In genomic region chr3:139076059-139076455, GRCm38 (mm10) we compare ENCODE assay signal across 8 mouse cellular contexts. TPM values are rescaled to one million over a fixed set of nuclear protein-coding genes. Genes with fewer than 3 reads are reported as not detected.
A peak's percentile ranks its signal among the peaks of the same experiment; 100 is the strongest.
DNase-seq lines count a peak whose midpoint lies in the region; ATAC-seq and TF ChIP-seq lines count a peak whose summit lies in the region.

No protein-coding gene starts in this region.

- H3K4me1 ChIP-seq in hindbrain, embryonic 16.5 days (ENCODE audit: control insufficient read depth, insufficient read depth, low read depth, low read length), result peaks cover 5% of the 10 kb centered on the region; the same call in 1 of the 2 replicates
- peaks cover 3% of the 10 kb centered on the region; the same call in 1 of the 2 replicates for H3K4me1 ChIP-seq in midbrain, embryonic 14.5 days (ENCODE audit: control insufficient read depth, insufficient read depth, low read length)

- H3K27ac ChIP-seq in left cerebral cortex, adult 2 months, result peak overlapping the region; percentile 98
- H3K27ac ChIP-seq in hindbrain, embryonic 16.5 days (ENCODE audit: low read depth, low read length), result 0 out of 2 replicates have a peak overlapping the region, but pooled peaks have one; percentile 98
- H3K27ac ChIP-seq in midbrain, embryonic 14.5 days (replicated peaks; ENCODE audit: low read depth, low read length), result peak overlapping the region; percentile 96; the same call in 1 of the 2 replicates

- H3K27me3 ChIP-seq in hindbrain, embryonic 16.5 days (replicated peaks; ENCODE audit: control insufficient read depth, insufficient read depth, low read length), result no peaks in the 10 kb centered on the region
- no peaks in the 10 kb centered on the region for H3K27me3 ChIP-seq in midbrain, embryonic 14.5 days (ENCODE audit: control insufficient read depth, insufficient read depth, low read length)

- no peaks in the 10 kb centered on the region for H3K36me3 ChIP-seq in hindbrain, embryonic 16.5 days (ENCODE audit: control insufficient read depth, insufficient read depth, low read length)
- H3K36me3 ChIP-seq in midbrain, embryonic 14.5 days (ENCODE audit: control insufficient read depth, insufficient read depth, low read length), result no peaks in the 10 kb centered on the region

- intact Hi-C loops in left cerebral cortex, adult 2 months (cut with DNase I), result loop anchor here (5.0 to 10.0 kb wide), 3 partner anchors 116 to 591 kb away; partner anchors contain the start of genes Eif4e and Metap1
- intact Hi-C loops in left cerebral cortex, postnatal 14 days (cut with DNase I), result loop anchor here (10.0 kb wide), 4 partner anchors 111 to 591 kb away; partner anchors contain the start of genes Metap1 and Tspan5

- peak overlapping the region; percentile 81 for H3K4me2 ChIP-seq in hindbrain, embryonic 16.5 days (ENCODE audit: low read length)
- H3K4me2 ChIP-seq in midbrain, embryonic 14.5 days (ENCODE audit: low read length), result peak overlapping the region; percentile 90

- ATAC-seq in hindbrain, embryonic 16.5 days, result no peak
- ATAC-seq in midbrain, embryonic 14.5 days (ENCODE audit: low FRiP score, low TSS enrichment), result no peak

- H3K9ac ChIP-seq in hindbrain, embryonic 16.5 days (ENCODE audit: low read depth, low read length), result peak overlapping the region; percentile 86
- H3K9ac ChIP-seq in midbrain, embryonic 14.5 days (replicated peaks; ENCODE audit: low read length), result peak overlapping the region; percentile 76; the same call in 1 of the 2 replicates

- peak overlapping the region; percentile 86 for H3K4me3 ChIP-seq in left cerebral cortex, adult 2 months
- H3K4me3 ChIP-seq in hindbrain, embryonic 16.5 days (ENCODE audit: low read length), result peak overlapping the region; percentile 98
- peak overlapping the region; percentile 91 for H3K4me3 ChIP-seq in midbrain, embryonic 14.5 days (replicated peaks; ENCODE audit: low read depth, low read length)

- TF ChIP-seq POLR2A in brain, embryonic 14.5 days (IDR thresholded peaks at IDR 0.05; ENCODE audit: borderline replicate concordance, extremely low read depth, insufficient read depth, insufficient read length, poor library complexity, severe bottlenecking), result no peak

- TF ChIP-seq CTCF in left cerebral cortex, adult 2 months (IDR thresholded peaks at IDR 0.05), result no peak
- no peak for TF ChIP-seq CTCF in brain, embryonic 14.5 days (IDR thresholded peaks at IDR 0.05; ENCODE audit: borderline replicate concordance, extremely low read depth, insufficient read depth, insufficient read length)

- H3K9me3 ChIP-seq in hindbrain, embryonic 16.5 days (ENCODE audit: control insufficient read depth, low read length), result no peaks in the 10 kb centered on the region
- H3K9me3 ChIP-seq in midbrain, embryonic 14.5 days (ENCODE audit: control insufficient read depth, low read length), result no peaks in the 10 kb centered on the region

- WGBS in hindbrain, embryonic 16.5 days, result 13% methylated on average over 7 of the region's 7 CpGs
- 16% methylated on average over 7 of the region's 7 CpGs for WGBS in midbrain, embryonic 14.5 days

- no peak for DNase-seq in left cerebral cortex, adult 2 months (ENCODE audit: extremely low spot score in 1 of 2, low spot score in 2 of 2)
- no peak for DNase-seq in left cerebral cortex, postnatal 14 days (ENCODE audit: low spot score in 2 of 2)
- DNase-seq in brain, embryonic 14.5 days (ENCODE audit: low read depth), result peak; percentile 49
- DNase-seq in midbrain, embryonic 14.5 days, result peak; percentile 31
- no peak for DNase-seq in right cerebral cortex, postnatal 25 days
- no peak for DNase-seq in left cerebral cortex, adult 8-10 months (ENCODE audit: low spot score in 2 of 2)
- no peak for DNase-seq in testis, postnatal 10 days (ENCODE audit: low spot score)

RNA-seq across cellular contexts. Expression of gene Rap1gds1, which starts 1.1 kb away (rescaled TPM):
- 100 to 1,000 TPM; 247 to 268 TPM for total RNA-seq in left cerebral cortex, adult 2 months (2021)
- total RNA-seq in left cerebral cortex, postnatal 14 days (2021), result 100 to 1,000 TPM; 292 to 301 TPM
- 37.5 and 54.7 TPM in 2 replicates for polyA plus RNA-seq in brain, embryonic 14.5 days (2012; rRNA removed)
- 102 and 105 TPM in 2 replicates for polyA plus RNA-seq in hindbrain, embryonic 16.5 days (2015; fragmentation: Nextera tagmentation; extraction: Ambion mirVana)
- polyA plus RNA-seq in midbrain, embryonic 14.5 days (2014; fragmentation: Nextera tagmentation; extraction: Ambion mirVana), result 47.8 and 69.7 TPM in 2 replicates
- total RNA-seq in left cerebral cortex, adult 8-10 months (2022), result 100 to 1,000 TPM; 249 to 287 (median 264) TPM

Comparison
In these comparisons a context has a peak if more than half of its experiments do, and no peak if none do; other contexts are left out.
1. DNase-seq: peak in brain, embryonic 14.5 days (single experiment) and midbrain, embryonic 14.5 days (single experiment); none in left cerebral cortex, adult 2 months (0 of 2), left cerebral cortex, postnatal 14 days (0 of 2), right cerebral cortex, postnatal 25 days (single experiment), left cerebral cortex, adult 8-10 months (0 of 2) and testis, postnatal 10 days (single experiment).
2. Peak in every context shown above with its lines, with median percentiles within 50 percentile points of each other: H3K27ac ChIP-seq and H3K4me3 ChIP-seq.